Mouse (Mus musculus) brain, adult 2 months (tissue): ENCODE data around the gene Rrp1b.
"Not testable (repeated sequence)": the region's sequence is repeated elsewhere in the genome, so short reads cannot be mapped to it uniquely, and the experiment has no call there.

Source experiments
- DNase-seq: peaks from one replicate; pipeline ENCODE4 v3.0.0; 2011; ENCODE audit warnings: low read depth, low spot score

The Rrp1b gene

DNA sequence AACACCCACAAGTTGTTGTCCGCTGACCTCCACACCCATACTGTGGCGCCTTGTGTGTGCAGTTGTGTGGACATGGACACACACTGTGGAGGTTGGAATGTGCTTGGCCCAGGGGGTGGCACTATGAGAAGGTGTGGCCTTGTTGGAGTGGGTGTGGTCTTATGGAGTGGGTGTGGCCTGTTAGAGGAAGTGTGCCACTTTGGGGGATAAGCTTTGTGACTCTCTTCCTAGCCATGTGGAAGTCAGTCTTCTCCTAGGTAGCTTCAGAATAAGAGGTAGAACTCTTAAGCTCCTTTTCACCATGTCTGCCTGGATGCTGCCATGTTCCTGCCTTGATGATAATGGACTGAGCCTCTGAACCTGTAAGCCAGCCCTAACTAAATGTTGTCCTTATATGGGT, 51.2 kb downstream of the Rrp1b start:
- DNase-seq = no peak

DNA sequence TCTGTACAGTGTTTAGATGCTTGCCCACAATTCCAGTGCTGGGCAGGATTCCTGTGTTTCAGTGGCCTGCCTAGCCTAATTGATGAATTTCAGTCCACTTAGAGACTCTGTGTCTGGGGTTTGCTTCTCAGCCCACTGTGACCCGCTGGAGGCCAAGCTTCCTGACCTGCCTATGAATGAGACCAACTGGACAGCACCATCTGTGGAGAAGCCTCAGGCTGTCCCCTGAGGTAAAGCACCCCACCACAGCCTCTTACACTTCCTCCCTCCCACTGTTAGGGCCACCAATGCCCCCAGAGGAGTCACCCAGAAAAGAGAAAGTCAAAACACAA, 55.1 kb downstream of the Rrp1b start:
- no peak for DNase-seq

DNA sequence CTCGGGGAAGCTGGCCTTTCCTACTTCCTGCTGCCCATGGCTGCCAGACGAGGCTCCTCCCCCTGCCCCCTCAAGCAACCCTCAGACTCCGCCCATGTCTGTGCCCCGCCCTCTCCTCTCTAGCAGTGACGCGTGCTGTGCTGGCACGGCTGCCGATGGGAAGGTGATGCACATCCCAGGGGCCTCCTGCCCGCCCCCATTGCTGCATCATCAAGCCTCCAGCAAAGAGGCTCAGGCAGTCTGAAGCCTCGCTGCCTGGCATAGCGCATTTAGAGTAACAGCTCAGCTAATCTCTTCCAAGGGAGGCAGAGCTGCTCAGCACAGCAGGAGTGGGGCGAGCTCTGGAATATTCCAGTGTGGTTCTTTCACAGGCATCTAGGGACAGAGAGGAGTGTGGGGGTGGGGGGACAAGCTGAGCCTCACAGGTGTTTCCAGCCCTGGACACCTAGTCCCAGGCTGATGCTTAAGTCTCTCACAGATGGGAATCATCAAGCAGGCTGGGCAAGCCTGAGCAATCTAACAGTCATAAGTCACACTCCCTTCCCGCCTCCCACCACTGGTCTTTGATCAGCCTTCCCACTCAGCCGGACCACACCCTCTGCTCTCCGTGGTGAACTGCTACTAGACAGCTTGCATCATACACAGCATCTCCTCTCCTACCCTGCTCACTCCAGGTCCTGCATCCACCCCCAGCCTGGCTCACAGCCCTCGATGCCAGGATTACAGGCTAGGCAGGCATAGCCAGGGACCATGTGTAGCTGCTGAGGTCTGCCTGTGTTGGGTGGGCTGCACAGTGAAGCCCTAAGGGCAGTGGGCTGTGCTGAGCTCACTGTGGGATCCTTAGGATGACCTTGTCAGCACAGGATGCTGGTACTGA, 55.7 kb downstream of the Rrp1b start:
- DNase-seq = peak; percentile 91

DNA sequence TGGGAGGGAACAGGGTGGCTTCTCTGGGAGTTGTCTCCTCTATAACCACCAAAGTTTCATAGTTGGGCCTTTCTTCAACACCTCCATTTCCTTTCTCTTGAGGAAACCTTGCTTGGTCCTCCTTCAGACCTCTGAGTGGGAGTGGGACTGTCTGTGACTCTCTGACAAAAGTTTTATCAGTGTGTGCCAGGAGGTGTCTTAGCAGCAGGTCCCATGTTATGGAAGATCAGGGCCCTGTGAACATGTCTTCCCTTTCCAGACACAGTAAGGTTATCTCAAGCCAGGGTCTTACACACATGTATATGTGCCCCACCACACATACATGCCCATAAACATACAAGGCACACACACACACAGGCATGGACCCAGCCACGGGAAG, 56.3 kb downstream of the Rrp1b start:
- DNase-seq = no peak

DNA sequence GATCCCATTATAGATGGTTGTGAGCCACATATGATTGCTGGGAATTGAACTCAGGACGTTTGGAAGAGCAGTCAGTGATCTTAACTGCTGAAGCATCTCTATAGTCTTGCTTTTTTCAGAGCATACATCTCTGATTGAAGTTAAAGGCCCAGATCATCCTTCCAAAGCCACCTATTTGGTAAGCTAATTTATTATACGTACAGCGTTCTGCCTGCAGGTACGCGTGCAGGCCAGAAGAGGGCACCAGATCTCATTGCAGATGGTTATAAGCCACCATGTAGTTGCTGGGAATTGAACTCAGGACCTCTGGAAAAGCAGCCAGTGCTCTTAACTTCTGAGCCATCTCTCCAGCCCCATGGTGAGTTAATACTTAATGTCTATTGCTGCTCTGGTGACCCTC, 57.0 kb downstream of the Rrp1b start:
- no peak for DNase-seq

DNA sequence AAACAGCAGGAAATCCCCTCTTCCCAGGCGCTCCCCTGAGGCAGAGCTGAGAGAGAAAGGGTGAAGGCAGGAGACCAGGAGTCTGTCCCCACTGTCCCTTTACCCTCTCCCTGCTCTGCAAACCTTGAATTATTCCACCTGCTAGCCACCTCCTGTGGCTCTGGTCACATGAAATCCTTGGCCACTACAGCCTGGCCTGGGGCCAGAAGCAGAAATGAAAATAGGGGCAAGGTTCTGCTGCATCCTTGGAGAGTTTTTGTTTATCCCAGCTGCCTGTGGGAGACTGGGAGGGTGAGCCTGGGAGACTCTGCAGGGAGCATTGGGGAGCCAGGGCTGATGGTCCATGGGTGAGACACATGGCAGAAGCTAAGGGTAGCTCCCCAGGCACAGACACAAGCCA, 61.8 kb downstream of the Rrp1b start:
- no peak for DNase-seq

DNA sequence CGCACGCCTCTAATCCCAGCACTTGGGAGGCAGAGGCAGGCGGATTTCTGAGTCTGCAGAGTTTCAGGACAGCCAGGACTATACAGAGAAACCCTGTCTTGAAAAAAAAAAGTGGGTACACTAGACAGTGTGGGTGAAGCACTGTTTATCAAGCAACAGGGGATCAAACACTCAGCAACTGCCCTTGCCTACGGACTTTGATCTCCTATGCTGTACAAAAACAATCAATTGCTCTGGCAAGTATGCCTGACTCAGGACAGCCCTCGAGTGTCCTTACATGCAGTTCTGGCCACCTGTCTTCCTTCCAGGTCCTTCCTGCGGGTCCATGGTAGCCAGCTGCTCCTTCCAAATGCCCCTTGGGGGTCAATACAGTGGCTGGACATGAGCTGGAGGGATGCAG, 63.0 kb downstream of the Rrp1b start:
- DNase-seq = not testable (repeated sequence)

DNA sequence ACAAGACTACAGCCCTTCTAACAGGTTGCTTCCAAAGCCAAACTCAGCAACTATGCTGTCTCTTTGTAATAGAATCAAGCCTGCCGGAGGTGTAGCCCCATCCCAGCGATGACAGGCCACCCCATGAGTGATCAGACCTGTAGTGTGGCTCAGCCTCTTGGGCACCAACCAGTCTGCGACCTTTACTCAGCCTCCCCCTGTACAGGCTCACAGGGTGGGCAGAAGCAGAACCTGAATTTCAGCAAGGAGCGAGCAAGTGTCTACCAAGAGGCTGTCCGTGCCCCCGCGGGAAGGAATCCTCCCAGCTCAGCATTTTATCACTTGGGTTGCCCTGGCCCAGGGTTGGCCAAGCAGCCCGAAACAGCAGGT, 63.7 kb downstream of the Rrp1b start:
- no peak for DNase-seq

DNA sequence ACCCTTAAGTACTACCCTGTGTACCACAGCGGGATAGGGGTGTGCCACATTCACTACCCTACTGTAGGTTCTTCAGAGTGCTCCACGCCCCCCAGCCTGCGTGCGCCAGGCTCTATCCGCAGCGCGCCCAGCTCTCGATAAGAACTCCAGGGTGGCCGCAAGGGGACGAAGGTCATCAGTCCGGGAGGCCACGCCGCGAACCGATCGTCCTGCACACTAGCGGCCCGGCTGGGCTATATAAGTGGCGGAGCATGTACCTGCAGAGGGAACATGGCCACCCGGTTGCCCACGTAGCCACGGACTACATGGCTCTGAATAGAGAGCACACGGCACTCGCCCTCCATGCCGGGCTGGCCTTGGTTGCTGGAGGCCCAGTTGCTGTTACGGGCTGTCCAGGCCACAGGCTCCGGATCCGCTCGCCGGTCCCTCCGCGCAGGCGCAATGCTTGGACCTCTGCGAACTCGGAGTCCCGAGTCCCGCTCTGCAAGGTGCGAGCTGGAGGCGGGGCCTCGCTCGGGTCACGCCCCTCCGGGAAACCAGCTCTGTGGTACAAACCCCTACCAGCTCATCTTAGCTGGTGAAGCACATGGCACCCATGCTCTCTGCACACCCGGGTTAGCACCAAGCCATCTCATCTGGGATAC, 64.2 kb downstream of the Rrp1b start:
- peak; percentile 73 for DNase-seq

DNA sequence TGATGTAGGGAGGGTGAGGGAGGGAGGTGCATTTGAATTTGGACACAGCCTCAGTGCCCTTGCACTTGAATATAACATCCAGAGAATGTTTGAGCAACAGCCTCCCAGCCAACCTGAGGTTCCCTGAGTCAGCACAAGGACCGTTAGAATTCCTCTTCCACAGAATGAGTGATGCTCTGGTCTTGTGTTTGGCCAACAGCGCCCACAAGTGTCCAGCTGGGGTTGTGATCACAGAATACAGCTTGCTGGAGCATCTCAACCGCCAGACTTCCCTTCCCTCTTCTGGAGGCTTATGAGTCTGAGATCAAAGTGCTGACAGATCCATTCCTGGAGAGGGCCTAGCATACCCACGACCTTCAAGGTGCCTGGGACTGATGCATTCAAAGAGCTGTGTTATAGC, 67.2 kb downstream of the Rrp1b start:
- DNase-seq = peak; percentile 41

DNA sequence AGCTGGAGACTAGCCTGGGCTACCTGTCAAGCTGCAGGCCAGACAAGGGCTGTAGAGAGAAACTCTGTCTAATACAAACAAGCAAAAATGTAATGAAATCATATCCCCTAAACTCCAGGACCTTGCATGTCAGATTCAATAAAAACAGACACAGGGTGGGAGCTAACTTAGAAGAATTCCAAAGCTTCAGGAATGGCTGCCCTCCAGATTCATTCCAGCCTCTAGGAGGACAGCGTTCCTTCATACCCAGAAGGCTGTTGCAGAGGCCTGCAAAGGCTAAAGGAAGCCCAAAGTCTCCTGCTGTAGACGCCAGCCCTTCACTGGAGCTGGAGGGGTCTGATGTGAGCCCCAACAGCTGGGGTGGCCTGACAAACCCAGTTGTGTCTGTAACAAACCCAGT, 70.5 kb downstream of the Rrp1b start:
- no peak for DNase-seq

DNA sequence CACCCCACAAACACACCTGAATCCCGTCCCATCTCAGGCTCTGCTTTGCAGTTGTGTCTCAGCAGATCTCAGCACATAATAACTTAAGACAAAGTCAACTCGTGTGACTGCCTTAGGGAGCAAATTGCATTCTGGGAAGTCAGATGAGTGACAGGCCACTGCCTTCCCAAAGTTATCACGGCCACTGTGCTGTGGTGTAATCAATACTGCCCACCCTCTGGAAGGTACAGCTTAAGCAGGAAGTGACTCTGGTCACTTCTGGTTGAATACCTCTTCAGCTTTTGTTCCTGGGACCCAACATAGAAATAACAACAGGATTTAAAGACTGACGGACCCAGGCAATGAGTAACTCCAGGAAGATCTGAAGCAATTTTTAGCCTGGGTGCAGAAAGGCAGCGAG, 72.0 kb downstream of the Rrp1b start:
- no peak for DNase-seq

DNA sequence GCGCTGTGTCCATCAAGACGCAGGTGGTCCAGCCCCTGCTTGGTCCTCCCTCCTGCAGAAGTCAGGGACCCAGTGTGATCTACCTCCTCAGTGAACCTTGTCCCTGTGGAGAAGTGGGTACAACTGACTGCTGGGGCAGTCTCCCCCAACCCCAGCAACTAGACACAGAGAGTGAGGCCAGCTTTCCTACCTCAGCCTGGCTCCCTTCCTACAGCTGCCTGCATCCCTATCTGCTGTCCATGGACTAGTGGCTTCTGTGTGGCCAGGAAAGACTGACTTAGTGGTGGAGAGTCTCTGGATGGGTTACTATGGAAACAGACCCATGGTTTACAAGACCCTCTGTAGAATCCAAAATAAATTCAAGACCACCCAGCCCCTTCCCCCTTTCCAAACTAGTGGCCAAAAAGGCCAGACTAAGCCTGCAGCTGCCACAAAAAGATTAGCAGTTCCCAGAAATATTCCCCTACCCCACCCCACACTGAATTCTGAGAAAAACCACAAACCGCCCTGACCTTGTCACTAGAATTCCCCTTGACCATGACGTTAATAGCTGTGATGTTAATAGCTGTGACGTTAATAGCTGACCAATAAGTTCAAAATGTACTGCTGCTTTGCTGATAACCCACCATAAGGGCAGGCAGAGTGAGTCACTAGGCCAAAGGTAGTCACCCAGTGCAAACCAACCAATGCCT, 72.6 kb downstream of the Rrp1b start:
- DNase-seq = not testable (repeated sequence)

DNA sequence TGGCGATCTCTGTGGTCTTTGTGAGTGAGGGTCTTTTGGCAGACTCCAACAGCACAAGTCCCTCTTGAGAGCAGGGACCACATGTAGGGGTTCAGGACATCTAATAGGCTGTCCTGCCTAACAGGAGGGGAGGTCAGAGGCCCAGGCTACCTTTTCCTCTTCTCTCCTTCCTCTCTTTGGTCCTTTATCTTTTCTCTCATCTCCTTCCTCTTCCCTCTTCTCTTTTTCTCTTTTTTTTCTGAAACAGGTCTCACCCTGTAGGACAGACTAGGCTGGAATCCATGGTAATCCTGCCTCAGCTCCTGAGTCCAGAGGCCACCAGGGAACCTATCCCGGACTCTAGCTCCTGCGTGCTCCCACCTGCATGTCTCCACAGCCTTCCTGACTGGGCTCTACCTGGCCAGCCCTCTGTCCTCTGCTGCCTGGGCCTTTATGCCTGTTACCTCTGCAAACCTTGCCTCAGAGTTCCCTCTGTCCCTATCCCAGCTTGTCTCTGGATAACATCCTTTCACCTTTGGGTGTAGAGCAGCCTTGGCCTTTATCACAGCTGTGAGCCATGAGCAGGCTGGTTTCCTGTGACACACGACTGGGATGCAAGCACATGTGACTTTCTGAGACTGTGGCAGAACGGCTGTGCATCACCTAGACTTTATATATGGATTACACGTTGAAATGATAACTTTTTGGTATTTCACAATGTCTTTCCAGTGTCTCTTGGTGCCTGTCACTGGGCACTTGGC, 73.5 kb downstream of the Rrp1b start:
- no peak for DNase-seq

DNA sequence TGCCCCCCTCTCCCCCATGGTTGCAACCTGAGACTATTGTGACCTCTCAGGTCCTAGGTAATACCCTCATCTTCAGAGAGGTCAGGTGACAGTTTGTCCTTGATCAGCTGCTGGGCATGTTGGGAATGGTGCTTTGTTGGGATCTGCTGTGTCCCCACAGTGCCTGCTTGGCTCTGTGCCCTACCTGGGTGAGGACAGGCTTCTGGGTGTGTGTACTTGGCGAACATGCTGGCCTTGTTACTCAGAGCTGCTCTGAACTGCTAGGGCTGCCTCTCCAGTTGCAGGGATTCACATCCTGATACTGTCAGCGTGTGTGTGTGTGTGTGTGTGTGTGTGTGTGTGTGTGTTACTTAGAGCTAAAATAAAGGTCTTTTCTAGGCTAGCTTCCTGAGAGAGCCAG, 74.5 kb downstream of the Rrp1b start:
- DNase-seq = no peak

DNA sequence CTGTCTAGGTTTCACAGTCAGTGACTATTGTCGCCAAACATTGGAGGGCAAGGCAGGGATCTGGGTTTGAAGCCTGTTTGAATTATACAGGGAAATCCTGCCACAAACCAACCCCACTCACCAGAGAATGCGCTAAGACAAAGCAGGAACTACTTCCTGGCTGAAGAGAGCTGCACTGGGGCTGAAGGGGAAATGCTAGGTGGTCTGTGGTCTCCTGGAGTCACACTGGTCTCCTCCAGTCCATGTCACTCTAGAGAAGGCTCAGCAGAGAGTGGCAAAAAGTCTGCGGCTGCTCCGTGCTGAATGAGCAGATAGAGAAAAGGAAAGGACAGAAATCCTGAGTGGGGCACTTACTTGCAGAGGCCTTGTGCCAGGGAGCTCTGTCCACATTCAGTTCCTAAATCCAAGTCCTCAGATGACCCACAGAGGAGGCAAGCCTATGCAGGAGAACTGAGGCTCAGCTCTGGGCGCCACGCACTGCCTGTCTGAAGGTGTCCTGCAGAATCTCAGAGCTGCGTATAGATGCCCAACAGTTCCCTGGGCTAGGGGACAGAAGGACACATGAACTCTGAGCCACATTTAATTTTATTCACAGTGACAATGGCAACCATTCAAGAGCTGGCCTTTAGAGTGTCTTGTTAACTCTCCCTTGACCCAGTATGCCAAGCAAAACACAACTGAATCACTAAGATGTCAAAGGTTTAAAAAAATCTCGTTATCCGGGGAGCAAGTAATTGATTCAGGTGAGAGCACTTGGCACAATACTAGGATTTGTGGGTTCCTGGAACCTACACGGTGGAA, 75.3 kb downstream of the Rrp1b start:
- DNase-seq = no peak
